Mouse (Mus musculus) CH12.LX (cell line): ENCODE measurements around the gene Ablim1.

ENCODE experiments used
- CHD1 ChIP-seq: IDR thresholded peaks from 2 replicates; pipeline ENCODE4 v1.6.1; 2012; ENCODE audit warnings: low read depth, low read length, improper control_type of control experiment, inconsistent platforms
- CTCF ChIP-seq, 2 experiments: IDR thresholded peaks in 1 of 2; conservative IDR thresholded peaks in 1 of 2; 2 replicates each; pipeline ENCODE4 v1.5.1; 2011 to 2012; ENCODE audit warnings: low read depth in 2 of 2, low read length in 2 of 2, improper control_type of control experiment in 1 of 2, inconsistent platforms in 1 of 2, mild to moderate bottlenecking in 1 of 2, moderate library complexity in 1 of 2
- E2F4 ChIP-seq: IDR thresholded peaks from 2 replicates; pipeline ENCODE4 v1.6.1; 2011; ENCODE audit warnings: low read depth, low read length, improper control_type of control experiment; ENCODE audit not compliant: insufficient replicate concordance
- ELF1 ChIP-seq: IDR thresholded peaks from 2 replicates; pipeline ENCODE4 v1.6.1; 2014; ENCODE audit warnings: low read depth, mild to moderate bottlenecking, inconsistent platforms, low read length, improper control_type of control experiment
- EP300 ChIP-seq: IDR thresholded peaks from 2 replicates; pipeline ENCODE4 v1.6.1; 2011; ENCODE audit warnings: low read length, improper control_type of control experiment
- ETS1 ChIP-seq: conservative IDR thresholded peaks from 2 replicates; pipeline ENCODE4 v1.6.1; 2012; ENCODE audit warnings: low read depth, mild to moderate bottlenecking, inconsistent platforms, low read length, improper control_type of control experiment, moderate library complexity
- MYC ChIP-seq: IDR thresholded peaks from 2 replicates; pipeline ENCODE4 v1.6.1; 2011; ENCODE audit warnings: low read depth, mild to moderate bottlenecking, improper control_type of control experiment, low read length
- NRF1 ChIP-seq: IDR thresholded peaks from 2 replicates; pipeline ENCODE4 v1.6.1; 2014; ENCODE audit warnings: low read depth, mild to moderate bottlenecking, inconsistent platforms, low read length, improper control_type of control experiment, moderate library complexity
- POLR2AphosphoS2 ChIP-seq: IDR thresholded peaks from 2 replicates; pipeline ENCODE4 v1.6.1; 2011; ENCODE audit warnings: low read depth, low read length, improper control_type of control experiment

DNA sequence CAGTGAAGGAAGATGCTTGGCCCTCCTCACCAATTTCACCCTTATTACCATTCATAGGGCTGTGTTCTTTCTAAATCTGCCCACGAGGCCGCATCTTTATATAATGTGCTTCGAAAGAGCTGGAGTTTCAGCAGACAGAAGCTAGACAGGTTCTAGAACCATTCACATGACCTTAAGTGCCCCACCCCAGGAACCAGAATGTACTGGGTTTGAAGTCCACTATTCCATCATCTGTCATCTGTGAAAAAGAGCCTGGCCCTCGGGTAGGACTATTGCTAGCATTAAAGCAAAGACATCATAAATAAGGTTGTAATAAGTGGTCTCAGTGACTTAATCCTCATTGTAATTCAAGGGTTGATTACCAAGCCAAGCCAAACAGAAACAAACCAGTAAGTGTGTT lies 35.1 kb downstream of the Ablim1 start:
- TF ChIP-seq ETS1, result no peak
- TF ChIP-seq NRF1, result no peak
- no peak for TF ChIP-seq CTCF (conservative IDR thresholded peaks at IDR 0.05 in 1 of 2, IDR thresholded peaks at IDR 0.05 in 1 of 2; ENCODE audit: low read depth in 2 of 2, low read length in 2 of 2)
- TF ChIP-seq ELF1, result no peak
- TF ChIP-seq POLR2AphosphoS2, result no peak
- no peak for TF ChIP-seq E2F4
- TF ChIP-seq EP300, result no peak
- no peak for TF ChIP-seq MYC
- no peak for TF ChIP-seq CHD1
